Mouse (Mus musculus) heart, embryonic 14.5 days (tissue): ENCODE measurements around the gene Gm21188. TPM values are rescaled to one million over a fixed set of nuclear protein-coding genes. Genes with fewer than 3 reads are reported as not detected.
A peak's percentile ranks its signal among the peaks of the same experiment; 100 is the strongest.
"Not testable (repeated sequence)": the region's sequence is repeated elsewhere in the genome, so short reads cannot be mapped to it uniquely, and the experiment has no call there.

ENCODE experiments used
- ATAC-seq: fragments of 200-750 bp; cut with Nextera tagmentation; 2 replicates; pipeline ENCODE4 v1.8.0; 2017; ENCODE audit warnings: low read depth, moderate TSS enrichment; ENCODE audit not compliant: insufficient number of reproducible peaks, insufficient read depth, low FRiP score
- H3K27ac ChIP-seq, 2 experiments: fragments of 200-500 bp in 1 of 2; fragments of 300-500 bp in 1 of 2; sonication (generic) in 1 of 2; replicated peaks in 1 of 2; 2 replicates each; pipeline ENCODE4 v1.5.1; 2012 to 2014; ENCODE audit warnings: low read depth in 2 of 2, low read length in 2 of 2, control low read depth in 1 of 2, mild to moderate bottlenecking in 1 of 2, mixed read lengths in 1 of 2; ENCODE audit not compliant: control insufficient read depth in 1 of 2, insufficient read depth in 1 of 2
- H3K27me3 ChIP-seq: fragments of 300-500 bp; sonication (generic); 2 replicates; pipeline ENCODE4 v1.6.1; 2014; ENCODE audit warnings: mild to moderate bottlenecking, low read length, control low read depth; ENCODE audit not compliant: control insufficient read depth, insufficient read depth
- H3K36me3 ChIP-seq: fragments of 300-500 bp; sonication (generic); 2 replicates; pipeline ENCODE4 v1.6.1; 2014; ENCODE audit warnings: mild to moderate bottlenecking, control low read depth, low read length, mixed read lengths; ENCODE audit not compliant: control insufficient read depth, insufficient read depth
- H3K4me1 ChIP-seq, 2 experiments: fragments of 200-500 bp in 1 of 2; fragments of 300-500 bp in 1 of 2; sonication (generic) in 1 of 2; 2 replicates each; pipeline ENCODE4 v1.6.1; 2012 to 2014; ENCODE audit warnings: low read length in 2 of 2, control low read depth in 1 of 2, mixed read lengths in 1 of 2; ENCODE audit not compliant: control insufficient read depth in 2 of 2, insufficient read depth in 2 of 2
- H3K4me2 ChIP-seq: fragments of 300-500 bp; sonication (generic); 2 replicates; pipeline ENCODE4 v1.6.1; 2014; ENCODE audit warnings: mild to moderate bottlenecking, low read length
- H3K4me3 ChIP-seq, 2 experiments: fragments of 200-500 bp in 1 of 2; fragments of 300-500 bp in 1 of 2; sonication (generic) in 1 of 2; 2 replicates each; pipeline ENCODE4 v1.5.1; 2012 to 2014; ENCODE audit warnings: low read length in 2 of 2, mild to moderate bottlenecking in 2 of 2, control low read depth in 1 of 2, low read depth in 1 of 2, moderate library complexity in 1 of 2; ENCODE audit not compliant: control insufficient read depth in 1 of 2, insufficient read depth in 1 of 2
- H3K9ac ChIP-seq: fragments of 300-500 bp; sonication (generic); 2 replicates; pipeline ENCODE4 v1.6.1; 2014; ENCODE audit warnings: mild to moderate bottlenecking, low read length
- H3K9me3 ChIP-seq: fragments of 300-500 bp; sonication (generic); 2 replicates; pipeline ENCODE4 v1.6.1; 2016; ENCODE audit warnings: low read length, control low read depth; ENCODE audit not compliant: control insufficient read depth
- WGBS: fragments of 180-500 bp; shearing (Covaris S2); extraction: QIAGEN DNeasy Blood & Tissue Kit; methylation state at CpG from one replicate; pipeline ENCODE4 v1.1.7; 2014; 5-methylcytosine and 5-hydroxymethylcytosine counted together
- polyA plus RNA-seq: library from polyadenylated mRNA; unstranded; fragments of >200 nt; fragmentation: Nextera tagmentation; extraction: Ambion mirVana; gene quantifications from 2 replicates; pipeline ENCODE4 v1.2.1, GENCODE M21; 2014

The Gm21188 gene
- polyA plus RNA-seq, 1 experiment from 2014 or later = not detected

- not testable (repeated sequence) for H3K4me3 ChIP-seq, H3K4me1 ChIP-seq, H3K4me2 ChIP-seq, ATAC-seq, H3K9ac ChIP-seq, H3K27ac ChIP-seq, H3K36me3 ChIP-seq, H3K9me3 ChIP-seq
- peaks cover 14% of the 10 kb centered on the region for H3K27me3 ChIP-seq
- WGBS = 11% methylated on average over 4 of the region's 4 CpGs
These were observed 26.4 kb downstream of the Gm21188 start for GRCm38 (mm10) chr13:120025576-120025975.

GRCm38 (mm10) chr13:120025004-120025403 is 27.0 kb downstream of the Gm21188 start:
- WGBS = 5% methylated on average over 18 of the region's 21 CpGs
- H3K27ac ChIP-seq, H3K4me2 ChIP-seq, H3K4me3 ChIP-seq, H3K36me3 ChIP-seq, H3K9me3 ChIP-seq, H3K4me1 ChIP-seq, H3K9ac ChIP-seq, ATAC-seq: not testable (repeated sequence)
- H3K27me3 ChIP-seq = peaks cover 14% of the 10 kb centered on the region

- 15% methylated on average over 9 of the region's 9 CpGs for WGBS
- H3K9me3 ChIP-seq, H3K27ac ChIP-seq: not testable (repeated sequence)
These were observed 27.4 kb downstream of the Gm21188 start for GRCm38 (mm10) chr13:120024581-120024980.

GRCm38 (mm10) chr13:120021477-120021876 is 30.5 kb downstream of the Gm21188 start:
- H3K4me1 ChIP-seq, H3K36me3 ChIP-seq, H3K9ac ChIP-seq, H3K9me3 ChIP-seq, ATAC-seq, H3K4me3 ChIP-seq, H3K27ac ChIP-seq, H3K4me2 ChIP-seq: not testable (repeated sequence)
- WGBS = no CpG with 5 or more reads among the region's 1 CpGs
- H3K27me3 ChIP-seq = peaks cover 14% of the 10 kb centered on the region

More at GRCm38 (mm10) chr13:120024581-120024980, 27.4 kb downstream of the Gm21188 start:
- H3K27me3 ChIP-seq = peaks cover 14% of the 10 kb centered on the region
- H3K4me1 ChIP-seq, H3K4me2 ChIP-seq, H3K9ac ChIP-seq, H3K36me3 ChIP-seq, H3K4me3 ChIP-seq, ATAC-seq: not testable (repeated sequence)

- WGBS = 0% methylated on average over 14 of the region's 32 CpGs
- ATAC-seq = 0 out of 2 replicates have a peak, but pooled peaks have one; percentile 17
- not testable (repeated sequence) for H3K4me3 ChIP-seq, H3K36me3 ChIP-seq, H3K4me2 ChIP-seq, H3K4me1 ChIP-seq, H3K27ac ChIP-seq, H3K9me3 ChIP-seq, H3K9ac ChIP-seq, H3K27me3 ChIP-seq
These were observed 36.5 kb downstream of the Gm21188 start for GRCm38 (mm10) chr13:120015348-120016007.

- not testable (repeated sequence) for H3K4me3 ChIP-seq, H3K4me2 ChIP-seq, H3K4me1 ChIP-seq, H3K36me3 ChIP-seq, H3K9me3 ChIP-seq, H3K27me3 ChIP-seq, H3K27ac ChIP-seq, H3K9ac ChIP-seq, ATAC-seq
- WGBS = no CpG with 5 or more reads among the region's 2 CpGs
These were observed 38.0 kb downstream of the Gm21188 start for GRCm38 (mm10) chr13:120013962-120014361.

GRCm38 (mm10) chr13:120013544-120013943 is 38.5 kb downstream of the Gm21188 start:
- no CpG with 5 or more reads among the region's 5 CpGs for WGBS
- not testable (repeated sequence) for H3K4me3 ChIP-seq, ATAC-seq

GRCm38 (mm10) chr13:120010068-120010467 is 41.9 kb downstream of the Gm21188 start:
- not testable (repeated sequence) for H3K4me1 ChIP-seq, H3K9ac ChIP-seq, ATAC-seq, H3K27ac ChIP-seq, H3K4me2 ChIP-seq, H3K4me3 ChIP-seq, H3K9me3 ChIP-seq, H3K27me3 ChIP-seq, H3K36me3 ChIP-seq

More at GRCm38 (mm10) chr13:120013544-120013943, 38.5 kb downstream of the Gm21188 start:
- H3K36me3 ChIP-seq, H3K9me3 ChIP-seq, H3K27ac ChIP-seq, H3K4me1 ChIP-seq, H3K27me3 ChIP-seq, H3K9ac ChIP-seq, H3K4me2 ChIP-seq: not testable (repeated sequence)
